Mouse (Mus musculus) CH12.LX (cell line): ENCODE measurements around the gene Tmem262.
"Not testable (repeated sequence)": the region's sequence is repeated elsewhere in the genome, so short reads cannot be mapped to it uniquely, and the experiment has no call there.

Experiments used
- CTCF ChIP-seq, 2 experiments: IDR thresholded peaks in 1 of 2; conservative IDR thresholded peaks in 1 of 2; 2 replicates each; pipeline ENCODE4 v1.5.1; 2011 to 2012; ENCODE audit warnings: low read depth in 2 of 2, low read length in 2 of 2, improper control_type of control experiment in 1 of 2, inconsistent platforms in 1 of 2, mild to moderate bottlenecking in 1 of 2, moderate library complexity in 1 of 2
- EP300 ChIP-seq: IDR thresholded peaks from 2 replicates; pipeline ENCODE4 v1.6.1; 2011; ENCODE audit warnings: low read length, improper control_type of control experiment
- JUND ChIP-seq: conservative IDR thresholded peaks from 2 replicates; pipeline ENCODE4 v1.6.1; 2011; ENCODE audit warnings: low read depth, low read length, improper control_type of control experiment
- MAX ChIP-seq: IDR thresholded peaks from 2 replicates; pipeline ENCODE4 v1.6.1; 2011; ENCODE audit warnings: low read length, improper control_type of control experiment
- MAZ ChIP-seq: IDR thresholded peaks from 2 replicates; pipeline ENCODE4 v1.6.1; 2012; ENCODE audit warnings: low read depth, mild to moderate bottlenecking, inconsistent platforms, low read length, improper control_type of control experiment, moderate library complexity
- POLR2A ChIP-seq: IDR thresholded peaks from 2 replicates; pipeline ENCODE4 v1.6.1; 2011; ENCODE audit warnings: low read depth, mild to moderate bottlenecking, improper control_type of control experiment, low read length
- TCF12 ChIP-seq: IDR thresholded peaks from 2 replicates; pipeline ENCODE4 v1.6.1; 2014; ENCODE audit warnings: low read depth, mild to moderate bottlenecking, inconsistent platforms, low read length, improper control_type of control experiment
- UBTF ChIP-seq: IDR thresholded peaks from 2 replicates; pipeline ENCODE4 v1.6.1; 2012; ENCODE audit warnings: low read depth, mild to moderate bottlenecking, inconsistent platforms, low read length, improper control_type of control experiment, moderate library complexity
- USF1 ChIP-seq: IDR thresholded peaks from 2 replicates; pipeline ENCODE4 v1.6.1; 2014; ENCODE audit warnings: low read depth, mild to moderate bottlenecking, inconsistent platforms, low read length, improper control_type of control experiment

- TF ChIP-seq CTCF (conservative IDR thresholded peaks at IDR 0.05 in 1 of 2, IDR thresholded peaks at IDR 0.05 in 1 of 2; ENCODE audit: low read depth in 2 of 2, low read length in 2 of 2) (peak in 1 of 2 experiments; percentile 76; a peak in 3 of 4 replicates), JUND (peak; percentile 76)
- not testable (repeated sequence) for TF ChIP-seq MAZ, POLR2A, TCF12, EP300, USF1, MAX, UBTF
Measured at GRCm38 (mm10) chr19:6044102-6044501, 35.7 kb upstream of the Tmem262 start.
